Mouse (Mus musculus) heart, adult 8-10 months (tissue): Measurements from ENCODE around the gene Trim2. TPM values are rescaled to one million over a fixed set of nuclear protein-coding genes. Genes with fewer than 3 reads are reported as not detected.

Source experiments
- DNase-seq: peaks from one replicate; pipeline ENCODE4 v3.0.0; 2022; ENCODE audit warnings: low spot score
- total RNA-seq, 4 experiments: library from RNA; stranded (reverse); gene quantifications; 2 replicates each; pipeline ENCODE4 v1.2.4; 2022

Gene Trim2
- total RNA-seq, 4 experiments from 2014 or later: 4.9 to 8.2 (median 6.7) TPM

DNA sequence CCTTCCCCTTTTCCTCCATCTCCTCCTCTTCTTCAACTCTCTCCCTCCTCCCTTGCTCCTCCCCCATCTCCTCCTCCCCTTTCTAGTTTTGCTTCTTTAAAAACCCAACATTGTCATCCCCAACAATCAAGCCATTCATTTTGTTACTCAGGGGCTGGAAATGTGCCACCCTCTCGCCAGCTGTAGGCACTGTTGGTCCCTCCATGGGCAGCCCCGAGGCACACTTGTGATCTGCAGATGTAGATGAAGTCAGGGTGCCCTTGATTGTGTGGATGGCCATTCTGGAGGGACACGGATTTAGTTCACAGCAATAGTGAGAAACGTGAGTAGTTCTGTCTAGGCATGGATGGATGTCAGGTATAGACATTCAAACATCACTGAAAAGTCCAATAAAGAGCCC lies 17.7 kb downstream of the Trim2 start:
- DNase-seq: no peak

DNA sequence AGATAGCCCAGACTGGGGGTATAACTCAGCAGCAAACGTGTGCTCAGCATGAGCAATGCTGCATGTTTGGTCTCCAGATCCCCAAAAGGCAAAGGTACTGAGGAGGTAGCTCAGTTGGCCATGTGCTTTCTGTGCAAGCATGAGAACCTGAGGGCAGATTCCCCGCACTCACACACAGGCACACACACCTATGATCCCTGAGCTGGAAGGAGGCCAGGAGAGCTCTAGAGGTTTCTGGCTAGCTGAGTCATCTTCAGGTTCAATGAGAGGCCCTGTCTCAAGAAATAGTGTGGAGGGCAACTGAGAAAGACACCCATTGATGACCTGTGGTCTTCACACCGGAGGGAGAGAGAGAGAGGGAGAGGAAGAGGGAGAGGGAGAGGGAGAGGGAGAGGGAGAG lies 19.4 kb downstream of the Trim2 start:
- no peak for DNase-seq

DNA sequence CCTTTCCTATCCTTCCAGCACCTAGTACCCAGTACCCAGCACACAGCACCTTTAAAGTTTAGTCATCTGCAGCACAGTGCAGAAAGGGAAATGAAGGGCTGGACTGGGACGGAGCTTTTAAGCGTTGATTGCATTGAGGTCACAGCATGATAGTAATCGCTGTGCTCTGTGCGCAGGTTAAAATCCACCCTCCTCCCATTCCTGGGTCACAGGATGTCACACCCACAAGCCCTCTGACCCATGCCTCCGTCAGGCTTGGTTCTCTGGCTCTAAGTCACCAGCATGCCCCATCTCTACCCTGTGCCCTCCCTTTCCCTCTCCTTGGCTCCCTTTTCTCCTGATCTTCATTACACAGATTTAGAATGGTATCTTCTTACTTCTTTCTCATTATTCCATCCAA lies 20.4 kb downstream of the Trim2 start:
- DNase-seq: no peak

DNA sequence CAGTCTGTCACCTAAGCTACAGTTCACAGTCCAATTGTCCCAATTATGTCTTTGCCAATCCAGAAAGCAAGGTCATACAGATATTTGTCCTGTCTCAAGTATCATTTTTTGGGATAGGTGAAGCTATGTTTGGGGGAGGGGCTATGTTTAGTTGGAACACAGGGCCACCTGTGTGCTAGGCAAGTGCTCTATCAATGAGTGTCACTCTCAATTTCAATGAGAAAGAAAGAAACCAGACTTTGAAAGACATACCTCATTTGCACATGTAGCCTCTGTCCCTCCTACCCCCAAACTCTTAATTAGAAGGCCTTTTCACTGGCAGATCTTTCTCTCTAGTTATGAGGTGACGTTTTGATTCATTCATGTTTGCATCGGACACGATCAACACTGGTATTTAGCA lies 21.9 kb downstream of the Trim2 start:
- DNase-seq: no peak

DNA sequence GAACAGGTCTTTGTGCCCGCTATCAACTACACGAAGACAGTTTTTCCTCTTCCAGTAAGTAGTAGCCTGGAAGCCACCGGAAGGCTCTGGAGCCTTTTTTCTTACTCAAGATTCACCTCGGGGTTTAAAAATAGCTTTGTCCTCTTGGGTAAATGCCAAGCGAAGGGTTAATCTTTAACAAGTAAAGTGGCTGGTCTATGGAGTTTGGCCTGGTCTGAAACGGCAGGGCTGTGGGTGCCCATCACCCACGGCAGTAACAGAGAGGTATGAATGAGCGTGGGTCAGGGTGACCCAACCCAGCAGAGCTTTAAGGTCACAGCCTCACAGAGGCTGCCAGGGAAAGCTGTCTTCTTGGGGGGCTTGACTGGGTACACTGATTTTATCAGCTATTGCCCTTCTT lies 23.2 kb downstream of the Trim2 start:
- DNase-seq: no peak

DNA sequence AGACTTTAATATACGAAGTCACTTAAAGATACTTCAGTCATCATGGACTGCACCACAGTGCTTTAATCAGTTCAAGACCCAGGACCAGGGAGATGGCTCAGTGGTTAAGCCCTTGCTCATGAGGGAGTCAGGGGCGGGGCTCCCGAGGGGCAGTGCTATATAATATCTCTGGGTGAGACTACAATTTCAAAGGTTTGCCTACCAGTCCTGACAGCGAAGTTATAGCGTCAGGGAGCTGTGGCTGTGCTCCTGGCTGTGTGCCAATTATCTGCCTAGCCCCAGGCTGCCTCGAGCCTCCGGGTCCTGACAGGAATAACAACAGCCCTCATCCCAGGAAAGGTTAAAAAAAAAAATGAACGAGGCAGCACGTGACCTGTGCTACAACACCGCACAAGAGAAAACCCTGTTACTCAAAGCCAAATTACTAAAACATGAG lies 24.7 kb downstream of the Trim2 start:
- DNase-seq: no peak

DNA sequence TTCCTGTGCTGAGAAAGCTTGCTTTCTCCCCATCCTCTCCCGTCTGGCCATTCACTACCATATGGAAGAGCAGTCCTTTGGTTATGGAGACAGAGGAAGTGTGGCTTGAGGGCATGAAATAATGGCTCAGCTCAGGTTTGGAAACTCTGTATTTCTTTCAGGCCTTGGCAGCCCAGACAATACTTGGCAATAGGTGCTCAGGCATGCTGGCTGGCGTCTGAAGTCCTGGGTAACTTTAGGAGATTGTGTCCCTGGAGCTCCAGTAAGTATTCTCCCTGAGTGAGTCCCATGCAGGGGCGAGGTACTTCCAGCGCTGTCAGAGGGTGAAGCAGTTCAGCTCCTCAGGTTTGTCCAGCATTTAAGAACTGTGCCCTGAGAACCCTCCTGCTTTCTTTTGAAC lies 27.9 kb downstream of the Trim2 start:
- DNase-seq: no peak

DNA sequence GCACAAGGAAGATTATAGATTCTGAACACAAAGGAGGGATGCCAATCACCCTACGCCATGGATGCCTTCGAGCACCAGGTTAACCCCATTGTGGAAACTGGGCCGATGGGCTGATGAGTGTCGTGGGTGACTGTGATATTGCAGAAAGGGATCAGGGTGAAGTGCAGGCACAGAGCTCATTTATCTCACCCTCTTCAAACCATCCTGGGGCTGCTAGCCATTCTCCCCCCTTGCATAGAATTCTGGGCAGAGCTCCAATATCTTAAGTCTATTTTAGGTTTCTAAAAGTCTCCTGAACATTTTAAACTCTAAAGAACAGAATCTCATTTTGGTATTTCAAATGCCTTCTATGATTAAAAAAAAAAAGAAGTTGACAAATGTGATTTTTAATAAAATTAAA lies 31.6 kb downstream of the Trim2 start:
- DNase-seq: no peak

DNA sequence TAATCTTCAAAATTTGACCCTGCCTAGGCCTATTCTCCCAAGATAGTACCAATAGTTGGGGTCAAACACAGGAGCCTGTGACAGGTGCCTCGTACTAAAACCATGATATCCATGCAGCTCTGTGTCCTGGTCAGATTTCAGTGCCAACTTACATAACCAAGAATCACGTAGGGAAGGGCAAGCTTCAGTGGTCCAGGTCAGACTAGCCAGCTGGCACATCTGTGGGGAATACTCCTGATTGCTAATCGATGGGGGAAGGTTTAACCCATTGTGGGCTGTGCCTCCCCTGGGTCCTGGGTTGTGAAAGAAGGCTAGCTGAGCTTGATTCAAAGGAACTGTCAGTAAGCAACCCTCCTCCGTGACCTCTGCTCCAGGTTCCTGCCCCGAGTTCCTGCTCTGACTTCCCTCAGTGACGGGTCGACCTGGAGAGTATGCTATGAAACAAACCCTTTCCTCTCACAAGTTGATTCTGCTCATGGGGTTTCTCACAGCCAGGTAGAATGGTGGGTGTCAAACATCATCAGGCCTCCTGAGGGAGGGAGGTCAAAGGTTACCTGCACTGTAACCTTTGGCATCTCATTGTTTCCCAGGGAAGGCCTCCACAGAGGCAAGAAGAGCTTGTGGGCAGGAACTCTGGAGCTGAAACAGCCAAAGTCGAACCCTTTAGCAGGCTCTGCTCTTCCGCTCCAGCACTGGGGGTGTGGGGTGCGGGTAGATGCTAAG lies 34.2 kb downstream of the Trim2 start:
- DNase-seq: no peak

DNA sequence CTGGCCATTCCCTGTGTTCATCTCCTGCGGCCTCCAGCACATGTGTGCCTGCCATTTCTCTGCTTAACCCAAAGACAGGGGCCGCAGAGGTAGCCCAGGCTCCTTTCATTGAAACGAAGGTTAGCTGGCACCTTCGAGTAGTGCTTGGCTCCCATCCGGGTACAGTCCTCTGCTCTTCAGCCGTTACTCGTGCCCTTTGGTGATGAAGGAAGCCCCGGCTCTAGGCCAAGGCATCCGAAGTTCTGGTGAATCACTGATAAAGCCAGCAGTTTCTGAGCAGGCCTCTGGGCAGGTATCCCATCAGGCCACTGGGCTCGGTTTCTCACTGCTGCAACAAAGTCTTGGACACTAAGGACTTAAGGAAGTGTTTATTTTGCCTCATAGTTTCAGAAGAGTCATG lies 34.9 kb downstream of the Trim2 start:
- no peak for DNase-seq

DNA sequence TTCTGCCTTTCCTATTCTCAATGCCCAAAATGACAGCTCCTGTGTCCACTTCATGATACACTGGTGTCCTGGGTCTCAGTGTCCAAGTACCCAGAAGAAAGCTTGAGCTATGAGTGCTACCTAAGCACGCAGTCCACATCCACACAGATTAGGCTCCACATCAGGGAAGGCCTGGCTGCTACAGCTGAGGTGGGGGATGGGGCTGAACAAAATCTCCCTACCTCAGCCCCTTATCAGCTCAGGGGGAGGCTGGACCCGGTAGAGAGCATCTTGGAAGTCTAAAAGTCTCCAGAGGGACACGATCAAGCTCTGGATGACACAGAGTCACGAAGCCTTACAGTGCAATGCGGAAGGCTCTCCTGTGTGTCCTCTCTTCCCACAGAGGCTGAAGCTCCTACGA lies 35.6 kb downstream of the Trim2 start:
- DNase-seq: no peak

DNA sequence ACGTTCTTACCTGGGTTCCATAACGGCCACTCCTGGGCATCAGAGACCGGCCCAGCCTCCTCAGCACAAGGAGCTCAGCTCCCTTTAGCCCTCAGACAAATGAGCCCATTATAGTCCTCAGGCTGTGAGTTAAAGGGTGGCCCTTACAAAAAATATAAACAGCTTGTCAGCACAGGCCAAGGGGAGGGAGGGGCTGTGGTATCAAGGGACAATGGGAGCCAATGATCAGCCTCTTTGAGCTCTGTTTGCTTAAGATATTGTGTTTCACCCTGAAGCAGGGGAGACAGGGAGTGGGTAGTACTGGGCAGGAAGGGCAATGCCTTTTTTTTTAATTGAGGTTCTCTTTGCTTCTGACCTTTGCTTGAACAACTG lies 36.1 kb downstream of the Trim2 start:
- DNase-seq: no peak

DNA sequence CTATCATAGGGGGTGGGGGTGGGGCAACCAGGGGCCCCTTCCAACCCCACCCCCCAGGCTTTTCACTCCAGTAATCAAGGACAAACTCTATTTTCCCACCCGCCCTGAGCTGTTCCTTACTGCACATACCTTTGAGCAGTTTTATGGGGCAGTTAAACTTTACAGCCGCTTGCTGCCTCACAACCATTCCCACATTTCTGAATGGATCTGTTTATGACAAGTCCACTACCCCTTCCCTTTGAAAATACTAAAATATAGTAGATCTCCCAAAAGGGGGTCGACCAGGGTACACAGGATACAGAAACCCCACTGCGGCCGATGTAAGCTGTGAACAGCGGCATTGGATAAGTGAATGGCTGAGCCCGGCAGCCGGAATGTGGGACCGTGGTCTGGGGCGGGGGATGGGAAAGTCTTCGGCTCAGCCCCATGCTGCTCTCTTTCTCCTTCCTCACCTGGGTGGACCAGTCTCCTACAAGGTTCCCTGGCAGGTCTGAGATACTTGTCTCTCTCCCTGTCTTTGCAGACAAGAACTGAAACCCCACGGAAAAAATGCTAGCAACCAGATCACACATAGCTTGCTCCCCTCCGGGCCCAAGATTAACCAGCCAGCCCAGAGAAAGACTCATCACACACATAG lies 36.6 kb downstream of the Trim2 start:
- no peak for DNase-seq

DNA sequence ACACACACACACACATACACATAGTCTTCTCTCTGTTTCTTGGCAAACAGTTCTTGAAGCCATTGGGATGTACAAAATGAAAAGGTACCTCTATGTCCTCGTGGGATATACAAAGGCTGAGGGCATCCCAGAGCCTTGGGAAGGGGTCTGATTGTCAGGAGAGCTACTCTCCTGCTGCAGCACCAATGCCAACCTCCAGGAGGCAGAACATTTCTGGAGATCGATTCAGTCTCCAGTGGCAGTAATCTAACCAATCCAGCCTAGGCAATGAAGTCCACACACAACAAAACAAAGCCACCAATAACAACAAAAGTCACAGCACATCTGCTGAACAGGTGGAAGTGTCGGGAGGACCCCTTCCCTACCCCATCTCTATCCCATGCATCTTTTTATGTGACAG lies 38.2 kb downstream of the Trim2 start:
- DNase-seq: no peak

DNA sequence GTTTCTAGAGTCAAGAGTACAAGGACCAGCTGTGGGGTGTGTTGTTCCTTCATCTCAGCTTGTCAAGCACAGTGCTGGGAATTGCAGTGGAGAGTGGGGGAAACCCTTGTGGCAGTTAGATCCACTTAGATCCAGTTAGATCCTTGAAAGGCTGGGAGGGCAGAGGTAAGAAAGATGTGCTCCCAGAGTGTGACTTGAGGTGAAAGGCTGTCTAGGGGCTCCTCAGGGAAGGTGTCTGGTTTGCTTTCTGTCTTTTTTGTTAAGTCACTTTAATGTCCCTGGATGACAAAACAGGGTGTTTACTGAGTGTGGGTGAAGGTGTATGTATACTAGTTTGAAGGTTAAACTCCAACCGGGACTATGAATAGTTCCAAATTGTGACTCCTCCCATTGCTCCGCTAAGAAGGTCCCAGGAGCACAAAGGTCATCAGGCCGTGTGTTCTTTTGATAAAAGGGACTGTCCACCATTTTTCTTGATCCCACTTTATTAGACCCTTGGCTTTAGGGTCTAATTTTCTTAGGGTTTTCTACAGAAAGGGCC lies 40.2 kb downstream of the Trim2 start:
- DNase-seq: no peak

DNA sequence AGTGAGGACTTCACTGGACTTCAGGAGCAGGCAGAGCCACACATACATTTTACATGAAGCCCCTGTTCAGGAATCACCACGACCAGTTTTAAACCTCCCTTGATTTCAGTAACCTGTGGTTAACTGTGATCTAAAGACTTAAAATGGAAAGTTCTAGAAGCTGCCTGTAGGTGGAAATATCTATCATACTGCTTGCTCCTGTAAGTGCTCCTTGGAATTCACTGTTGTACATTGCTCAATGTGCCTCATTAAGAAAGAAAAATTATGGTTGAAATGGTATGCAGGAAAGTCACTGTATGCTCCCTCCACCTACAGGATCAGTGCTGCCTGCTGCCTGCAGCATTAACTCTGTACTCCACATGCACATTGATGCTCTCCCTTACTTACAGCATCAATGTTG lies 41.6 kb downstream of the Trim2 start:
- no peak for DNase-seq

DNA sequence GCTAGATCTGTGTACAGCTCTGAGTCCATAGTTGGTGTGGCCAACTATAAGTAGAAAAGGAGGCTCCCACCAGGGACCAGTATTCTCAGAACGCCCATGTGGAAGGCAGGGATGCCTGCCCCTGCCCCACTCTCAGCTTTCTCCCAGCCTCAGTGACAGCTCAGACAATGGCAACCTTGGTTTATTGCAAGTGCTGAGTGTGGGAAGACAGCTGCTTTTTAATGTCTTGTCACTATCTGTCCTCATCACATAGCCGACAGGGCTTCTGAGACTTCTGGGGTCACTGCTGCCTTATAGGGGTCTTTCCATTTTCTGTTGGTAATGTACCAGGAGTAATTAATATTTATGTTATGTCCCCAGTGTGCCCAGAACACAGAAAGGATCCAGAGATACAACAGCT lies 42.3 kb downstream of the Trim2 start:
- no peak for DNase-seq

DNA sequence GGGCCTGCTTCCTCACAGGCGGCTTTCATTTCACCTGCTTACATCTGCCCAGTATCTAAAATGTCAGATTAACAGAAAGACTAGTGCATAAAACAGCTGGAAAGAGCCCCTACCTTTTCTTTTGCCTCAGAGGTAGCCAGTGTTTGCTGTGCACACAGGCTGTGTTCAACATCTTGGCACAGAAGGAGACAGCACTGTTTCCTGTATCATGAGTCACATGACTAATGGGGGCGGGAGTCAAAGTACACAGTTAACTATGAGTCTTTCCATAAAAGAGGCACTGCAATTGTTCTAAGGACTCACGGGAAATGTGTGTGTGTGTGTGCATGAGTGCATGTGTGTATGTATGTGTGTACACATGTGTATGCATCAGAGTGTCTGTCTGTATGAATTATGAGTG lies 43.9 kb downstream of the Trim2 start:
- no peak for DNase-seq

DNA sequence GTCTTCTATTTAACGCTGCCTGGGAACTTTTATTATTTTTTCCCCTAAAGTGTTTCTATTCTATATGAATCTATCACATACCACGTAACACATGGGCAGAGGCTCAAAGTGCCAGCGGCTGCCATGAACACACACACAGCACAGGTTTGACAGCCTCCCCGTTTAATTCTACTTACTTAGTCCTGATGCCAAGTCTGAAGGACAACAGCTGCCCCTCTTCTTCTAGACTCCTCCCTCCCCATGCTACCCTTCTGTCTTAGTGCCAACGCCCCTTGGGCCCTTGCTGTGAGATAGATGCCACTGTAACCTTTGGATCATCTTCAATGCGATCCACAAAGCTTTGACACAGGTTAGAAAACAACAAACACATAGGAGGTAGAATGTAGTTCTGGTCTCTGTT lies 44.8 kb downstream of the Trim2 start:
- no peak for DNase-seq

DNA sequence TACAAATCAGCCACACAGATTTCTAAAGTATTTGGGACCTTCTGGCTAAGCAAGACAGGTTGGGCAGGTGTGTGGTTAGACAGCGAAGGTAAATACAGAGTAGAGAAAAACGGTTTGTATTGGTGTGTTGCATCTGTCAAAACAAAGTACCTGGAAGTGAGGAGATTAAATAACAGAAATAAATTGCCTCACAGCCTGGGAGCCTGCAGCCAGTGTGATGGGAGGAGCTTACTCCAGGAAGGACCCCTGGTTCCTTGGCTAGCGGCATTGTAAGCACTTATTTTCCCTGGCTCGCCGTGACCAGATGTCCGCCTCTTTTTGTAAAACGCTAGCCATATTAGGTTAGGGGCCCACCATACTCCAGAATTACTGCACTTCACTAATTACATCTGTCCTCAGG lies 45.8 kb downstream of the Trim2 start:
- DNase-seq: no peak

DNA sequence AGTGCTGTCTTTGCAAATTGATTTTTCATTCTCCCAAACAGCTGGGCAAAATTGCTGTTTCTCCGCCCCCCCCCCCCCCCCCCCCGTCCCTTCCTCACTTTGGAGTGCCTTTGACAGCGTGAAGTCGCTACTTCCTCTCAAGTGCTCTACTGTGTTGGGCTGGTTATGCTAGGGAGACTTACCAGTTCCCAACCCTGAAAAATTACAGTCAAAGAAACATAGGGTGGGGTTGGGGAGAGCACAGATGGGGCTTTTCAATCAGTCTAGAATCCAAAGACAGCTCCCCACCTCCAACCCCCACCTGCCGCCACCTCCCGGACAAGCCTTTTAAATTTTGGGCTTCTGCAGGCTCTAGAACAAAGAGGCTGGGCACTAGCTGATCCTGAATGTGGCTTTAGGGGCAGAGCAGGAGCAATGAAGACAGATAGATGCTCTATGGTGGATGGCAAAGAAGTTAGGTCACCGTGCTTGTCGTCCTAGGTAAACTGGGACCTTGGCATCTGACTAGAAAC lies 46.6 kb downstream of the Trim2 start:
- DNase-seq: no peak

DNA sequence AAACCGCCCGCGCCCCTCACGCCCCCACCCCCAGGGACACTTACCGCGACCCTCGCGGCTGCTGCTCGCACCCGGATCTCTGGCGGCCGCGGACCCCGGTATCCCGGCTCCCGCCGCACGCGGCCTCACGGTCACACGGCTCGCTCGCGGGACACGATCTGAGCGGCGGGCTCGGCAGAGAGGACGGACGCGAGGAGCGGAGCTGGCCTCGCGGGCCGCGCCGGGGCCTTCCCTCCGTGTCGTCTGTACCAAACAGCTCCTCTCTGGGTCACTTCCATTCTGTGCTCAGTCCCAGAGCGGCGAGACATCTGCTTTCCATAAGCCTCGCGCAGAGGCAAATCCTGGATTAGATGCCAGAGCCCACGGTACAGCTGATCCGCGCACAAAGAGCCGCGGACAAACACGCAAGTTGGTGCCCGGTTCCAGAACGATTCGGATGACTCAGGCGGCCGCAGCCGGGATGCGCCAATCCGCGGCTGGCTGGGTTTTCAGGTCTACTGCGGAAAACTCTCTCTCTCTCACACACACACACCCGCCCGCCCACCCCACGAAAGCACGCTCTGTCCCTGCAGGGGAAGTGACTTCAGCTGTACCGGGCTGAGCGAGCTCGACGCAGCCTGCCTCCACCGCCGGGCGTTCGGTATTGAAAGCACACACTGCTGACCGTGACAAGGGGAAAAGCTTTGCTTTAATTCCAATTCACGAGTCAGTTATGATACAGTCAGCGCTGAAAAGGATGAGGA lies 47.2 kb downstream of the Trim2 start:
- DNase-seq: peak; percentile 67
